Mouse (Mus musculus) testis, postnatal 10 days (tissue): ENCODE results near the gene Hivep3.

Experiments used
- DNase-seq: peaks from one replicate; pipeline ENCODE4 v3.0.0; 2021; ENCODE audit warnings: low spot score

The Hivep3 gene

GRCm38 (mm10) chr4:119977817-119978491 lies 244.4 kb downstream of the Hivep3 start:
- no peak for DNase-seq

DNA sequence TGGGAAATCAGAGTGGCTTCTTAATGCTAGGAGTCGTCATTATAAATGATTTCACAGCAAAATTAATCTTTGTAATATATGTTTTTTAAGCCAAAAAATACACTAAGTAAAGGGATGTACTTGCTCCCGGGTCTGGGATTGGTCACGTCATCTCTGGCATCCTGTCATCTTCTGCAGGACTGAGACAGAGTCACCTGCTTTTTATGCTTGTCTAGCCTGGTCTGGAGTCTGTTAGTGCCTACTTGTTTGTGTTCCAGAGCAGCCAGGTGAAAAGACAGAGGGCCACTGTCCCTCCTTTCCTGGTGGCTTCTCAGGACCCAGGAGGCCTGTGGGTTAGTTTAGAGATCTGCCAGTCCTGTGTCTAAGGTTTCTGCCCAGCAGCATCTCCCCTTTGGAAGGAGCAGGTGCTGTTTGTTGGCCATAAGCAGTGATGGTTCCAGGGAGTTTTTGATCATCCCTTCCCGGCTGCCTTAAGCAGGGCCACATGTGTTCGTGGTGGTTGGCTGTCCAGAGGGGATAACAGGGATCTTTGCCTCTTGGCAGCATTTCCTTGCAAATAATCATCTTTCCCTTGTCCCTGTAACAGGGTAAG lies 245.8 kb downstream of the Hivep3 start:
- DNase-seq: no peak

- DNase-seq: no peak
Measured at GRCm38 (mm10) chr4:119979918-119980317, 246.3 kb downstream of the Hivep3 start.

- no peak for DNase-seq
Measured at GRCm38 (mm10) chr4:119981047-119981720, 247.6 kb downstream of the Hivep3 start.

GRCm38 (mm10) chr4:119986065-119986464 lies 252.5 kb downstream of the Hivep3 start:
- no peak for DNase-seq

DNA sequence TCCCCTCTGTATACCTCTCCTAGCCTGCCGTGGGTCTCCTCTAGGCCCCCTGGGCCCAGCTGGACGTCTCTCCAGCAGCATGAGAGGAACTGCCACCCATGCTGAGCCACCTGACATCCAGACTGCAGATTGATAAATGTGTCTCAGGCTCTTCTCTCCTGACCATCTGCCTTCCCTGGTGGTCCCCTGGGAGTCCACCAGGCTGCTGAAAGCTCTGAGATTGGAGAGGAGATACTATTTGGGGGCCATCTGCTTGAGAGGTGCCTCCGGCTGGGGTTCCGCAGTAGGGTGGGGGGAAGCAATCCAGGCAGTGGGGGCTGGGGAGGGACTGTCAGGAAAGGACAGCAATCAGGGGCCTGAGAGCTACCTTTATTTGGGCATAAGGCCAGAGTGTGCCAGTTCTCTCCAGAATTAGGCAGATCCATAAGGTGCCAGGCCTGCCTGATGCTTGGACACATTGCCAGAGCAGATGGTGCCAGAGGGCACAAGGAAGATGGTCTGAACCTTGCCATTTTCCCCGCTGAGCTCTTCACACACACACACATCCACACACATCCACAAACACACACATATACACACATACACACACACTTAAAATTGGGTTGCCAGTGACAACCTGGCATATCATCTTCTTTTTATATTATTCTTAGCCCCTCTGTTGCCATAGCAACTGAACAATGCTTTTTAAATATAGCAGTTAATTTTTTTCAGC lies 253.2 kb downstream of the Hivep3 start:
- no peak for DNase-seq

GRCm38 (mm10) chr4:119987376-119988087 lies 253.9 kb downstream of the Hivep3 start:
- no peak for DNase-seq

DNA sequence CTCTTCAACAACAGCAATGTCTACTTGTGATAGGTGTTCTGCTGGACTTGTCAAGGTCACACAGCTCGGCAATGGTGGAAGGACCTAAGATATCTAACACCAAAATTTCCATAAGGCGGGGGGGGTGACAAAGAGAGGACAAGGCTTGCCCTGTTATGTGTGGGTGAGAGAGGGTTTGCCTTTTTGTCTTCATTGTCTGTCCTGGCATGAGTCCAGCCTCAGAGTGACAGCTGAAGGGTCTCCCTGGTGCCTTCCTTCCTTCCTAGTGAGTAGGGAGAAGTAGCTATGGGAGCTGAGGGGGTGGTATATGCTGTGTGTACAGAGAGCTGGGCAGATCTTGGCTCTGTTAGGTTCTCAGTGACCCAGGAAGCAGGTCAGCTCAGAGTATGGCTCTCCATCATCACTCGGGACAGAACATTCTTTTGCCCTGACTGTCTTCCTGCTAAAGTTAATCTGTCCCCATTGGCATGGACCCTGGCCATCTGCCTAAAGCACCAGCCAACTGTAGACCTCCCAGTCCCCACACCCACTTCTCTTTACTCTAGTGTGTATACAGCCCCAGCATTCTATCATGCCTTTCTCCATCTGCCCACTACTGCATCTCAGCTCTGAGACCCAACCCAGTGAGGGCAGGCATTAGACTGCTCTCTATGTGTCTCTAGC lies 255.6 kb downstream of the Hivep3 start:
- DNase-seq: no peak

GRCm38 (mm10) chr4:119990346-119990745 lies 256.8 kb downstream of the Hivep3 start:
- DNase-seq: no peak

DNA sequence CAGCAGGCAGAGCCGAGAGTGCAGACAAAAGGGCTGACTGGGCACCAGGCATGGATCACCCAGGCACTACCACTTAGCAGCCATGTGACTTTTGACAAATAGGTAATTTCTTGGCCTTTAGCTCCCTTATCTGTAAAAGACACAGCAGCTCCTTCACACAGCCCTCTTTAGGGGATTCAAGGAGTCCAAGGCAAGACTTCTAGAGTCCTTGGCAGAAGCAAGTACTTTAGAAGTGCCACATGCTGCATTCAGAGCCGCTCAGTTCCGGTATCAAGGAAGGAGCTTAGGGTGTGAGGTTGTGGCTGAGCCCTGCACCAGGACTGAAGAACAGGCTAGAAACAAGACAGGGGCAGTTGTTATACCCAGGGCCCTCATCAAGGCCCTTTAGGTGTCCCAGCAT lies 257.3 kb downstream of the Hivep3 start:
- DNase-seq: no peak

- no peak for DNase-seq
Measured at GRCm38 (mm10) chr4:119991758-119992157, 258.2 kb downstream of the Hivep3 start.

- DNase-seq: no peak
Measured at GRCm38 (mm10) chr4:119996377-119996776, 262.8 kb downstream of the Hivep3 start.

DNA sequence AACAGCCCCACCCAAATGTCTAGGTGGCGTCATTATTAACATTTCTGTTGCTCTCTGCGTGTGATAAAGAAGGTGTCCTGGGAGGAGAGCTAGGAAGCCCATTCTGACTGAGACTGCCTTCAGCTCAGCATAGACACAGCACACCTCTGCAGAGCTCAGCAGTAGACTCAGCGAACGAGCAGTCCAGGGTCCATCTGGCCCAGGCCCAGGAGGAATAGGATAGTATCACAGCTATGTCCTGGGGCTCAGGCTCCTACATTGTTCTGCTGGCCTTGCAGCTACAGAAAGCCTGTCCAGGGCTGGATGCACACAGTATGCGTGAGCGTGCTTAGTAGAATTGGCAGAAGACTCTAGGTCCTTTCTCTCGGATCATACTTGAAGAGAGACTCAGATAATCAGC lies 263.8 kb downstream of the Hivep3 start:
- no peak for DNase-seq

- DNase-seq: no peak
Measured at GRCm38 (mm10) chr4:119998911-119999310, 265.3 kb downstream of the Hivep3 start.

DNA sequence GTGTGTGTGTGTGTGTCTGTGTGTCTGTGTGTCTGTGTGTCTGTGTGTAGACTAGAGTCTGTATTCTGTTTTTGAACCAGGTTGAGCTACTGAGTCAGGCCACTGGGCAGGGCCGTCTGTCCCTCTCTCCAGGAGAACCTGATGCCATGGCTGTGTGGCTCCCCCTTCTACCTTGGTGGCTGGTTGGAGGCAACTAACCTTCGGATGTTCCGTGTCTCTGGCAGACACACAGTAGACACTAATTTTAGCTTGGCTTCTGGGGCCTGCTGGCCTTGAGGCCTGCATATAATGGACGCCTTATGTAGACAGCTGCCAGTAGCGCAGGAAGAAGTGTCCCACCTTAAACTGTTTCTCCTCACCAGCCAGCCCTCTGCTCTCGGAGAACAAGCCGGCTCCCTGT lies 267.3 kb downstream of the Hivep3 start:
- no peak for DNase-seq

DNA sequence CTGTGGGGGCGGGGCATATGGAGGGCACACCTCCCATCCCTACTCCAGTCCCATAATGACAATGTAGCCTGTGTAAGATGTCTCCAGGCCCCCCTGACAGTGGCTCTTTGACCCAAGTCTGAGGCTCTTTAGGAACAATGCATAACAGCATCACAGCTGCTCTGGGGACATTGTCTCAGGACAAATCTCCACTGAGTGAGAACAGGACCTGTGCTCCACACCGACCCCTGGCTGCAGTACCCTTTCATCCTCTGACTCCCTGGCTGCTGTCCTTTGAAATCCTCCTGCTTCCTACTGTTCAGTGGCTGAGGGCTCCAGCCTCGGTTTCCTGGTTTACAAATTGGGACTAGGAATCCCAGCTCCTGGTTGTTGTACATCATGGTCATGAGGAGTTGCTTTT lies 269.4 kb downstream of the Hivep3 start:
- DNase-seq: no peak

DNA sequence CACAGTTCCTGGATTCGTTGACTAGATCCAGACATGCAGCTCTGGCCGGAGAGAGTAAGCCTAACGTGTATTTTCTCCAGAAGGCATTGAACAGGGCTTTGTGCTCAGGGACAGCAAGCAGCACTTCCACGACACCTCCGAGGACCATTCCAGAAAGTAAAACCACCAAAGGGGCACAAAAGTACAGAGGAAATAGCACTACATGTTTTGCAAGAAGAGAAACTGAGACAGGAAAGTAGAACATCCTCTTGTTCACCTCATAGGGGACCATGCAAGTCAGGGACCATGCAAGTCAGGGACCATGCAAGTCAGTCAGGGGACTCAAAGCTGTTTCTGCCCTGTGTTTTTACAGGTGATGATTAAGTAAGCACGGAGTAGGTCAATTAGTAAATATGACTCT lies 272.5 kb downstream of the Hivep3 start:
- DNase-seq: no peak

- no peak for DNase-seq
Measured at GRCm38 (mm10) chr4:120007889-120008288, 274.3 kb downstream of the Hivep3 start.

GRCm38 (mm10) chr4:120009151-120009550 lies 275.6 kb downstream of the Hivep3 start:
- no peak for DNase-seq

DNA sequence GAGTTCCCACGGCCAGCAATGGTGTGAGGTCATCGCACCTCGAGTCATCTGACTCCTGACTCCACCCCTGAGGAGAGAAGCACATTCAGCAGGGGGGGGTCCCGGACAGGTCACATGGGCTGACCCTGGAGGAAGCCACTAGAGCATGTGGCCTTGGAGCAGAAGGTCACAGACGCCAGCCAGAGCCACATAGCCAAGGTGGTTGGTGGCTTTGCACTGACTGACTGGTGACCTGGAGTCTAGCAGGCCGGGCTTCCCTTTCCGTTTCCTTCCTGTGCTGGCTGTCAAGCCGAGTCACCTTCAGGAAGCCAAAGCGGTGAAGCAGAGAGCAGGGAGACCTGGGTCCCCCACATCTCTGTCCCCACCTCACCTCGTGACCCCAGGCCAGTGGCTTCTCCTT lies 278.2 kb downstream of the Hivep3 start:
- no peak for DNase-seq

GRCm38 (mm10) chr4:120012891-120013290 lies 279.3 kb downstream of the Hivep3 start:
- DNase-seq: no peak

- no peak for DNase-seq
Measured at GRCm38 (mm10) chr4:120018426-120018825, 284.8 kb downstream of the Hivep3 start.
